Mouse (Mus musculus): ENCODE results near the gene Ceacam11. TPM values are rescaled to one million over a fixed set of nuclear protein-coding genes. Genes with fewer than 3 reads are reported as not detected.

The Ceacam11 gene
- polyA plus RNA-seq (2017; shearing (Covaris generic)) = not detected

DNA sequence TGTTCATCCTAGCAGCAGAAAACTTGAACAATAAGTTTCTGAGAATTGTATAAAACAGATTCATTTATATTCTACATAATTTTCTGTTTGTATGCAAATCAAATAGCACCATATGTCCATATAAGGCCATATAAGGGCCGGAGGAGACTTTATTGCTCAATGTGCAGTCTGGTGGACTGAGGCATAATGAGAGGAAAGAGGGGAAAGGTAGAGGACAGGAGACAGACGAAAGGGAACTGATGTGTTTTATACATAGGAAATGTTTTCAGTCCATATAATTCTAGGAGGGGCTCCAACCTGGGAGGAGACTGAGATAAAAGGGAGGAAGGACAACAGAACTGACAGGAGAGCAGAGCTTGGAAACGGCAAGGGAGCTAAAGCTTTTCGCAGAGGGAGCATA, at the start of gene Ceacam11:
Gene Ceacam11, plus strand, starts transcription at position 301 of the 400 bp plus-strand sequence.

GRCm38 (mm10) chr7:18009589-18009988, 37.7 kb downstream of the Ceacam11 start, which contains the start of gene Ceacam13:
Gene Ceacam13, plus strand, starts transcription at chr7:18009889.

Other genes starting within 250 kb of the Ceacam11 start
- gene Ceacam14, start 159.5 kb upstream of the Ceacam11 start, polyA plus RNA-seq (2017; shearing (Covaris generic)) = not detected
- gene Gm5155, start 100.4 kb upstream of the Ceacam11 start, polyA plus RNA-seq (2017; shearing (Covaris generic)) = not detected
- not detected for gene Ceacam13, start 37.8 kb downstream of the Ceacam11 start, polyA plus RNA-seq (2017; shearing (Covaris generic))
- gene Ceacam12, start 93.8 kb downstream of the Ceacam11 start, polyA plus RNA-seq (2017; shearing (Covaris generic)) = not detected
- not detected for gene Igfl3, start 204.4 kb downstream of the Ceacam11 start, polyA plus RNA-seq (2017; shearing (Covaris generic))

Data from activated CD4-positive, CD25-positive, alpha-beta regulatory T cell, adult 9 weeks (primary cell).